Mouse (Mus musculus) erythroblast, embryonic 14.5 days (primary cell): ENCODE measurements around the gene Dytn. TPM values are rescaled to one million over a fixed set of nuclear protein-coding genes. Genes with fewer than 3 reads are reported as not detected.
A peak's percentile ranks its signal among the peaks of the same experiment; 100 is the strongest.

Source experiments
- H3K27me3 ChIP-seq: 2 replicates; pipeline ENCODE4 v1.6.1; 2012; ENCODE audit warnings: inconsistent platforms; ENCODE audit not compliant: control insufficient read depth
- H3K36me3 ChIP-seq: 2 replicates; pipeline ENCODE4 v1.6.1; 2012; ENCODE audit warnings: mild to moderate bottlenecking, inconsistent platforms; ENCODE audit not compliant: control insufficient read depth
- H3K4me1 ChIP-seq: 2 replicates; pipeline ENCODE4 v1.6.1; 2012; ENCODE audit warnings: inconsistent platforms; ENCODE audit not compliant: control insufficient read depth
- H3K4me3 ChIP-seq: replicated peaks from 2 replicates; pipeline ENCODE3; 2012; ENCODE audit warnings: moderate library complexity, mild to moderate bottlenecking, inconsistent platforms
- H3K9me3 ChIP-seq: 2 replicates; pipeline ENCODE4 v1.6.1; 2012; ENCODE audit warnings: low read length, inconsistent platforms, mixed read lengths; ENCODE audit not compliant: control insufficient read depth
- GATA1 ChIP-seq: IDR thresholded peaks from 2 replicates; pipeline ENCODE4 v1.6.1; 2012; ENCODE audit warnings: low read length, inconsistent platforms, mixed read lengths
- TAL1 ChIP-seq: IDR thresholded peaks from 3 replicates; pipeline ENCODE4 v1.6.1; 2012; ENCODE audit warnings: low read length, inconsistent platforms, mixed read lengths
- polyA plus RNA-seq: library from polyadenylated mRNA; stranded (reverse); fragments of >175 nt; gene quantifications from 2 replicates; pipeline ENCODE4 v1.2.3, GENCODE M21; 2012

Gene Dytn
- polyA plus RNA-seq: not detected in 2 replicates

- H3K4me1 ChIP-seq: no peaks in the 10 kb centered on the region
- no peak within 1 kb of the TSS for H3K4me3 ChIP-seq
- no peaks in the 10 kb centered on the region for H3K9me3 ChIP-seq
- TF ChIP-seq TAL1 (no peak), GATA1 (no peak)
- H3K36me3 ChIP-seq: no peaks in the 10 kb centered on the region
- H3K27me3 ChIP-seq: no peaks in the 10 kb centered on the region
Observed at GRCm38 (mm10) chr1:63686827-63687226, at the start of gene Dytn. Dytn (minus strand) TSS chr1:63686927.

GRCm38 (mm10) chr1:63730240-63730771 is 43.6 kb upstream of the Dytn start, which contains the start of the genes Mdh1b and Fastkd2:
Mdh1b (minus strand) TSS chr1:63730318.
Fastkd2 (plus strand) TSS chr1:63730614.
- peaks cover 18% of the 10 kb centered on the region for H3K4me1 ChIP-seq
- no peak for TF ChIP-seq TAL1
- TF ChIP-seq GATA1: no peak
- no peaks in the 10 kb centered on the region for H3K9me3 ChIP-seq
- peak within 1 kb of the TSS; percentile 81 for H3K4me3 ChIP-seq
- no peaks in the 10 kb centered on the region for H3K27me3 ChIP-seq
- H3K36me3 ChIP-seq: no peaks in the 10 kb centered on the region

- Histone ChIP-seq H3K36me3 (no peaks in the 10 kb centered on the region), H3K4me1 (peaks cover 18% of the 10 kb centered on the region), H3K27me3 (no peaks in the 10 kb centered on the region), H3K9me3 (no peaks in the 10 kb centered on the region), H3K4me3 (peak overlapping the region; percentile 81)
- no peak for TF ChIP-seq GATA1
Observed at GRCm38 (mm10) chr1:63729796-63730195, 43.1 kb upstream of the Dytn start.

GRCm38 (mm10) chr1:63720161-63720560 is 33.4 kb upstream of the Dytn start:
- Histone ChIP-seq H3K4me3 (no peak overlapping the region), H3K36me3 (no peaks in the 10 kb centered on the region), H3K27me3 (no peaks in the 10 kb centered on the region), H3K9me3 (no peaks in the 10 kb centered on the region), H3K4me1 (no peaks in the 10 kb centered on the region)
- TF ChIP-seq GATA1 (no peak), TAL1 (no peak)

- no peaks in the 10 kb centered on the region for H3K36me3 ChIP-seq
- H3K4me3 ChIP-seq: no peak overlapping the region
- no peaks in the 10 kb centered on the region for H3K9me3 ChIP-seq
- TF ChIP-seq TAL1 (no peak), GATA1 (no peak)
- H3K27me3 ChIP-seq: no peaks in the 10 kb centered on the region
- H3K4me1 ChIP-seq: no peaks in the 10 kb centered on the region
Observed at GRCm38 (mm10) chr1:63708876-63709275, 22.1 kb upstream of the Dytn start.

GRCm38 (mm10) chr1:63705733-63706132 is 19.0 kb upstream of the Dytn start:
- no peaks in the 10 kb centered on the region for H3K9me3 ChIP-seq
- no peaks in the 10 kb centered on the region for H3K4me1 ChIP-seq
- no peaks in the 10 kb centered on the region for H3K27me3 ChIP-seq
- H3K4me3 ChIP-seq: no peak overlapping the region
- TF ChIP-seq GATA1 (no peak), TAL1 (no peak)
- no peaks in the 10 kb centered on the region for H3K36me3 ChIP-seq

GRCm38 (mm10) chr1:63696861-63697260 is 10.1 kb upstream of the Dytn start:
- TF ChIP-seq GATA1 (no peak), TAL1 (no peak)
- Histone ChIP-seq H3K36me3 (no peaks in the 10 kb centered on the region), H3K9me3 (no peaks in the 10 kb centered on the region), H3K4me1 (no peaks in the 10 kb centered on the region), H3K27me3 (no peaks in the 10 kb centered on the region), H3K4me3 (no peak overlapping the region)

- Histone ChIP-seq H3K4me3 (no peak overlapping the region), H3K9me3 (no peaks in the 10 kb centered on the region)
Observed at GRCm38 (mm10) chr1:63675975-63676374, 10.8 kb downstream of the Dytn start.

GRCm38 (mm10) chr1:63668852-63669160 is 17.9 kb downstream of the Dytn start:
- TF ChIP-seq TAL1 (no peak), GATA1 (no peak)
- Histone ChIP-seq H3K36me3 (no peaks in the 10 kb centered on the region), H3K4me3 (no peak overlapping the region), H3K4me1 (no peaks in the 10 kb centered on the region), H3K27me3 (no peaks in the 10 kb centered on the region), H3K9me3 (no peaks in the 10 kb centered on the region)

More at GRCm38 (mm10) chr1:63675975-63676374, 10.8 kb downstream of the Dytn start:
- no peaks in the 10 kb centered on the region for H3K36me3 ChIP-seq
- TF ChIP-seq TAL1 (no peak), GATA1 (no peak)
- no peaks in the 10 kb centered on the region for H3K4me1 ChIP-seq
- no peaks in the 10 kb centered on the region for H3K27me3 ChIP-seq

GRCm38 (mm10) chr1:63667949-63668851 is 18.5 kb downstream of the Dytn start:
- Histone ChIP-seq H3K4me3 (no peak overlapping the region), H3K27me3 (no peaks in the 10 kb centered on the region), H3K4me1 (no peaks in the 10 kb centered on the region), H3K9me3 (no peaks in the 10 kb centered on the region), H3K36me3 (no peaks in the 10 kb centered on the region)
- TF ChIP-seq GATA1 (no peak), TAL1 (no peak)
